Mouse (Mus musculus): ENCODE data around the gene Dctn5.
A peak's percentile ranks its signal among the peaks of the same experiment; 100 is the strongest.

Gene Dctn5

GRCm38 (mm10) chr7:122160037-122160436, 27.2 kb downstream of the Dctn5 start:
- DNase-seq (ENCODE audit: low spot score), result no peak

GRCm38 (mm10) chr7:122163766-122164165, 30.9 kb downstream of the Dctn5 start:
- no peak for DNase-seq (ENCODE audit: low spot score)

GRCm38 (mm10) chr7:122167203-122167602, 34.4 kb downstream of the Dctn5 start:
- no peak for DNase-seq (ENCODE audit: low spot score)

GRCm38 (mm10) chr7:122170705-122171104, 37.9 kb downstream of the Dctn5 start:
- DNase-seq (ENCODE audit: low spot score), result no peak

- no peak for DNase-seq (ENCODE audit: low spot score)
Observed at GRCm38 (mm10) chr7:122171613-122172012, 38.8 kb downstream of the Dctn5 start.

- no peak for DNase-seq (ENCODE audit: low spot score)
Observed at GRCm38 (mm10) chr7:122180720-122181119, 47.9 kb downstream of the Dctn5 start.

GRCm38 (mm10) chr7:122184569-122184968, 51.7 kb downstream of the Dctn5 start:
- no peak for DNase-seq (ENCODE audit: low spot score)

- DNase-seq (ENCODE audit: low spot score), result no peak
Observed at GRCm38 (mm10) chr7:122186043-122186442, 53.2 kb downstream of the Dctn5 start, which contains the start of gene Ern2. Ern2 (minus strand) TSS chr7:122186207.

- no peak for DNase-seq (ENCODE audit: low spot score)
Observed at GRCm38 (mm10) chr7:122189484-122189883, 56.6 kb downstream of the Dctn5 start.

GRCm38 (mm10) chr7:122191097-122191496, 58.3 kb downstream of the Dctn5 start:
- no peak for DNase-seq (ENCODE audit: low spot score)

- DNase-seq (ENCODE audit: low spot score), result no peak
Observed at GRCm38 (mm10) chr7:122193919-122194318, 61.1 kb downstream of the Dctn5 start.

- DNase-seq (ENCODE audit: low spot score), result no peak
Observed at GRCm38 (mm10) chr7:122196771-122197170, 63.9 kb downstream of the Dctn5 start.

GRCm38 (mm10) chr7:122197306-122197705, 64.5 kb downstream of the Dctn5 start:
- DNase-seq (ENCODE audit: low spot score), result peak; percentile 71

Measured in layer of hippocampus, adult 9-10 months (tissue).